Mouse (Mus musculus) heart, postnatal 25 days (tissue): Measurements from ENCODE around the gene Tbx18. TPM values are rescaled to one million over a fixed set of nuclear protein-coding genes. Genes with fewer than 3 reads are reported as not detected.

ENCODE experiments used
- DNase-seq: peaks from one replicate; pipeline ENCODE4 v3.0.0; 2022; ENCODE audit warnings: low spot score
- intact Hi-C: fragments of 180-260 bp; cut with DNase I; formaldehyde crosslinking; loops from one replicate; pipeline ENCODE4 v1.15.1; 2025
- total RNA-seq, 2 experiments: library from RNA; stranded (reverse); gene quantifications; 2 replicates each; pipeline ENCODE4 v1.2.3; 2021

Gene Tbx18
- 1 to 10 TPM; 4.4 to 6.1 TPM for total RNA-seq

- intact Hi-C loops, result loop anchor here (10.0 kb wide), 3 partner anchors 114 to 494 kb away; no protein-coding TSS in a partner anchor
- peak; percentile 79 for DNase-seq
Measured at GRCm38 (mm10) chr9:87730961-87731535, at the start of gene Tbx18. Gene Tbx18, minus strand, starts transcription at chr9:87731260.

- intact Hi-C loops, result no loop called here
- no peak for DNase-seq
Measured at GRCm38 (mm10) chr9:87773951-87774350, 42.9 kb upstream of the Tbx18 start.

GRCm38 (mm10) chr9:87755621-87756020 is 24.6 kb upstream of the Tbx18 start:
- DNase-seq, result no peak
- intact Hi-C loops, result no loop called here

GRCm38 (mm10) chr9:87741599-87741998 is 10.5 kb upstream of the Tbx18 start:
- intact Hi-C loops, result loop anchor here (5.0 to 10.0 kb wide), 2 partner anchors 34 to 317 kb away; no protein-coding TSS in a partner anchor
- DNase-seq, result no peak

GRCm38 (mm10) chr9:87740667-87741066 is 9.6 kb upstream of the Tbx18 start:
- intact Hi-C loops, result loop anchor here (5.0 to 10.0 kb wide), 2 partner anchors 33 to 316 kb away; no protein-coding TSS in a partner anchor
- DNase-seq, result peak; percentile 29

GRCm38 (mm10) chr9:87740241-87740645 is 9.2 kb upstream of the Tbx18 start:
- no peak for DNase-seq
- intact Hi-C loops, result loop anchor here (5.0 to 10.0 kb wide), 2 partner anchors 33 to 315 kb away; no protein-coding TSS in a partner anchor

GRCm38 (mm10) chr9:87739543-87740161 is 8.6 kb upstream of the Tbx18 start:
- no peak for DNase-seq
- intact Hi-C loops, result loop anchor here (5.0 to 10.0 kb wide), 5 partner anchors 32 to 485 kb away; no protein-coding TSS in a partner anchor

- intact Hi-C loops, result loop anchor here (10.0 kb wide), 3 partner anchors 106 to 486 kb away; no protein-coding TSS in a partner anchor
- no peak for DNase-seq
Measured at GRCm38 (mm10) chr9:87738766-87739542, 7.9 kb upstream of the Tbx18 start.

GRCm38 (mm10) chr9:87738123-87738522 is 7.1 kb upstream of the Tbx18 start:
- intact Hi-C loops, result loop anchor here (10.0 kb wide), 3 partner anchors 107 to 487 kb away; no protein-coding TSS in a partner anchor
- DNase-seq, result no peak

GRCm38 (mm10) chr9:87737271-87737670 is 6.2 kb upstream of the Tbx18 start:
- intact Hi-C loops, result loop anchor here (10.0 kb wide), 3 partner anchors 108 to 488 kb away; no protein-coding TSS in a partner anchor
- no peak for DNase-seq

GRCm38 (mm10) chr9:87735046-87735445 is 4.0 kb upstream of the Tbx18 start:
- no peak for DNase-seq
- intact Hi-C loops, result loop anchor here (10.0 kb wide), 3 partner anchors 110 to 490 kb away; no protein-coding TSS in a partner anchor

- no peak for DNase-seq
Measured at GRCm38 (mm10) chr9:87734631-87735030, 3.6 kb upstream of the Tbx18 start.

GRCm38 (mm10) chr9:87733732-87734131 is 2.7 kb upstream of the Tbx18 start:
- DNase-seq, result no peak
- intact Hi-C loops, result loop anchor here (10.0 kb wide), 3 partner anchors 111 to 491 kb away; no protein-coding TSS in a partner anchor

More at GRCm38 (mm10) chr9:87734631-87735030, 3.6 kb upstream of the Tbx18 start:
- intact Hi-C loops, result loop anchor here (10.0 kb wide), 3 partner anchors 110 to 490 kb away; no protein-coding TSS in a partner anchor

- DNase-seq, result no peak
- intact Hi-C loops, result loop anchor here (10.0 kb wide), 3 partner anchors 112 to 492 kb away; no protein-coding TSS in a partner anchor
Measured at GRCm38 (mm10) chr9:87733236-87733630, 2.2 kb upstream of the Tbx18 start.

- DNase-seq, result no peak
- intact Hi-C loops, result loop anchor here (10.0 kb wide), 3 partner anchors 112 to 492 kb away; no protein-coding TSS in a partner anchor
Measured at GRCm38 (mm10) chr9:87732416-87733235, 1.6 kb upstream of the Tbx18 start.

GRCm38 (mm10) chr9:87730271-87730960 is 644 bp downstream of the Tbx18 start:
- DNase-seq, result no peak
- intact Hi-C loops, result loop anchor here (10.0 kb wide), 3 partner anchors 114 to 494 kb away; no protein-coding TSS in a partner anchor

- intact Hi-C loops, result loop anchor here (10.0 kb wide), 3 partner anchors 115 to 495 kb away; no protein-coding TSS in a partner anchor
- DNase-seq, result no peak
Measured at GRCm38 (mm10) chr9:87729316-87730270, 1.5 kb downstream of the Tbx18 start.
